Mouse (Mus musculus): ENCODE data around the gene Gng2. TPM values are rescaled to one million over a fixed set of nuclear protein-coding genes. Genes with fewer than 3 reads are reported as not detected.
"Not testable (repeated sequence)": the region's sequence is repeated elsewhere in the genome, so short reads cannot be mapped to it uniquely, and the experiment has no call there.

The Gng2 gene
- polyA plus RNA-seq, 1 experiment: 5.8 TPM

- H3K79me3 ChIP-seq (ENCODE audit: low read depth): no peaks in the 10 kb centered on the region
- H3ac ChIP-seq (ENCODE audit: control insufficient read depth, insufficient read length, low read depth): no peak overlapping the region
- no peaks in the 10 kb centered on the region for H3K36me3 ChIP-seq (ENCODE audit: control insufficient read depth, insufficient read depth)
- no peak overlapping the region for H3K4me3 ChIP-seq (ENCODE audit: insufficient read depth, poor library complexity, severe bottlenecking)
- no peaks in the 10 kb centered on the region for H3K27me3 ChIP-seq (ENCODE audit: control insufficient read depth, insufficient read depth, insufficient read length)
- no peaks in the 10 kb centered on the region for H3K79me2 ChIP-seq (ENCODE audit: control insufficient read depth, insufficient read depth)
- TF ChIP-seq CEBPB (IDR thresholded peaks at IDR 0.05; ENCODE audit: low read depth) (no peak), FOSL1 (IDR thresholded peaks at IDR 0.05; ENCODE audit: insufficient read depth, low read length, poor library complexity, severe bottlenecking) (no peak), MAX (IDR thresholded peaks at IDR 0.05) (no peak), MYOG (IDR thresholded peaks at IDR 0.05; ENCODE audit: control insufficient read depth, extremely low read depth, insufficient read length) (no peak), USF1 (IDR thresholded peaks at IDR 0.05; ENCODE audit: low read depth) (no peak), MYOD1 (IDR thresholded peaks at IDR 0.05; ENCODE audit: control insufficient read depth, insufficient read length, low read depth) (no peak), CTCF (IDR thresholded peaks at IDR 0.05; ENCODE audit: control insufficient read depth, insufficient read depth, insufficient read length) (no peak)
These were observed 110.0 kb downstream of the Gng2 start for GRCm38 (mm10) chr14:19867286-19867935.

- not testable (repeated sequence) for H3K79me3 ChIP-seq (ENCODE audit: low read depth); H3K4me3 ChIP-seq (ENCODE audit: insufficient read depth, poor library complexity, severe bottlenecking); H3K27me3 ChIP-seq (ENCODE audit: control insufficient read depth, insufficient read depth, insufficient read length); H3ac ChIP-seq (ENCODE audit: control insufficient read depth, insufficient read length, low read depth); H3K36me3 ChIP-seq (ENCODE audit: control insufficient read depth, insufficient read depth); H3K79me2 ChIP-seq (ENCODE audit: control insufficient read depth, insufficient read depth)
These were observed 112.3 kb downstream of the Gng2 start for GRCm38 (mm10) chr14:19865121-19865520.

- H3K79me3 ChIP-seq (ENCODE audit: low read depth): no peaks in the 10 kb centered on the region
- no peak for TF ChIP-seq CEBPB (IDR thresholded peaks at IDR 0.05; ENCODE audit: low read depth)
- TF ChIP-seq USF1 (IDR thresholded peaks at IDR 0.05; ENCODE audit: low read depth): peak; percentile 2
- TF ChIP-seq MYOG (IDR thresholded peaks at IDR 0.05; ENCODE audit: control insufficient read depth, extremely low read depth, insufficient read length): no peak
These were observed 115.9 kb downstream of the Gng2 start for GRCm38 (mm10) chr14:19861311-19862080.

GRCm38 (mm10) chr14:19860281-19860680, 117.1 kb downstream of the Gng2 start:
- Histone ChIP-seq H3K79me3 (ENCODE audit: low read depth) (no peaks in the 10 kb centered on the region), H3K4me3 (ENCODE audit: insufficient read depth, poor library complexity, severe bottlenecking) (no peak overlapping the region), H3K27me3 (ENCODE audit: control insufficient read depth, insufficient read depth, insufficient read length) (no peaks in the 10 kb centered on the region), H3ac (ENCODE audit: control insufficient read depth, insufficient read length, low read depth) (no peak overlapping the region), H3K79me2 (ENCODE audit: control insufficient read depth, insufficient read depth) (no peaks in the 10 kb centered on the region), H3K36me3 (ENCODE audit: control insufficient read depth, insufficient read depth) (no peaks in the 10 kb centered on the region)
- TF ChIP-seq FOSL1 (IDR thresholded peaks at IDR 0.05; ENCODE audit: insufficient read depth, low read length, poor library complexity, severe bottlenecking) (no peak), CTCF (IDR thresholded peaks at IDR 0.05; ENCODE audit: control insufficient read depth, insufficient read depth, insufficient read length) (no peak), CEBPB (IDR thresholded peaks at IDR 0.05; ENCODE audit: low read depth) (no peak)

More at GRCm38 (mm10) chr14:19861311-19862080, 115.9 kb downstream of the Gng2 start:
- Histone ChIP-seq H3K27me3 (ENCODE audit: control insufficient read depth, insufficient read depth, insufficient read length) (no peaks in the 10 kb centered on the region), H3K79me2 (ENCODE audit: control insufficient read depth, insufficient read depth) (no peaks in the 10 kb centered on the region), H3ac (ENCODE audit: control insufficient read depth, insufficient read length, low read depth) (no peak overlapping the region), H3K4me3 (ENCODE audit: insufficient read depth, poor library complexity, severe bottlenecking) (no peak overlapping the region), H3K36me3 (ENCODE audit: control insufficient read depth, insufficient read depth) (no peaks in the 10 kb centered on the region)

- Histone ChIP-seq H3K36me3 (ENCODE audit: control insufficient read depth, insufficient read depth) (no peaks in the 10 kb centered on the region), H3K27me3 (ENCODE audit: control insufficient read depth, insufficient read depth, insufficient read length) (no peaks in the 10 kb centered on the region), H3ac (ENCODE audit: control insufficient read depth, insufficient read length, low read depth) (no peak overlapping the region), H3K79me2 (ENCODE audit: control insufficient read depth, insufficient read depth) (no peaks in the 10 kb centered on the region), H3K79me3 (ENCODE audit: low read depth) (no peaks in the 10 kb centered on the region), H3K4me3 (ENCODE audit: insufficient read depth, poor library complexity, severe bottlenecking) (no peak overlapping the region)
- TF ChIP-seq CTCF (IDR thresholded peaks at IDR 0.05; ENCODE audit: control insufficient read depth, insufficient read depth, insufficient read length) (no peak), MYOD1 (IDR thresholded peaks at IDR 0.05; ENCODE audit: control insufficient read depth, insufficient read length, low read depth) (no peak), CEBPB (IDR thresholded peaks at IDR 0.05; ENCODE audit: low read depth) (no peak), USF1 (IDR thresholded peaks at IDR 0.05; ENCODE audit: low read depth) (no peak), MYOG (IDR thresholded peaks at IDR 0.05; ENCODE audit: control insufficient read depth, extremely low read depth, insufficient read length) (no peak), FOSL1 (IDR thresholded peaks at IDR 0.05; ENCODE audit: insufficient read depth, low read length, poor library complexity, severe bottlenecking) (no peak), MAX (IDR thresholded peaks at IDR 0.05) (no peak)
These were observed 118.3 kb downstream of the Gng2 start for GRCm38 (mm10) chr14:19858808-19859776.
